ENCODE assay signal across 21 mouse cellular contexts in genomic region chr15:22232629-22233028, GRCm38 (mm10).
DNase-seq lines count a peak whose midpoint lies in the region; ATAC-seq and TF ChIP-seq lines count a peak whose summit lies in the region.
"Had no signal": no experiment of that assay in that cellular context is flagged by ENCODE, and none has a peak within 500 bp of the region (broad histone marks: within the 10 kb centered on the region; RNA-seq: fewer than 3 reads in every experiment).

No protein-coding gene starts in this region.

- no peak overlapping the region for H3K4me3 ChIP-seq in forebrain, embryonic 13.5 days
- H3K4me3 ChIP-seq in forebrain, embryonic 14.5 days (ENCODE audit: low read depth, low read length) = no peak overlapping the region
- H3K4me3 ChIP-seq in hindbrain, postnatal 0 days (ENCODE audit: low read length) = no peak overlapping the region
- no peak overlapping the region for H3K4me3 ChIP-seq in hindbrain, embryonic 12.5 days
- H3K4me3 ChIP-seq: embryonic facial prominence, embryonic 15.5 days; erythroblast, embryonic 14.5 days; gastrocnemius, adult 2 months; heart, embryonic 12.5 days; hindbrain, embryonic 10.5 days; hindbrain, embryonic 15.5 days had no signal

- no peaks in the 10 kb centered on the region for H3K27me3 ChIP-seq in forebrain, embryonic 13.5 days
- no peaks in the 10 kb centered on the region for H3K27me3 ChIP-seq in forebrain, embryonic 14.5 days (replicated peaks; ENCODE audit: control insufficient read depth, insufficient read depth, low read length)
- no peaks in the 10 kb centered on the region for H3K27me3 ChIP-seq in hindbrain, postnatal 0 days (ENCODE audit: insufficient read depth, low read length)
- H3K27me3 ChIP-seq in hindbrain, embryonic 12.5 days = no peaks in the 10 kb centered on the region
- H3K27me3 ChIP-seq: embryonic facial prominence, embryonic 15.5 days; heart, embryonic 12.5 days; hindbrain, embryonic 15.5 days; Patski had no signal

- no peaks in the 10 kb centered on the region for H3K36me3 ChIP-seq in forebrain, embryonic 13.5 days (ENCODE audit: poor library complexity, severe bottlenecking)
- no peaks in the 10 kb centered on the region for H3K36me3 ChIP-seq in forebrain, embryonic 14.5 days (ENCODE audit: control insufficient read depth, insufficient read depth, low read length)
- no peaks in the 10 kb centered on the region for H3K36me3 ChIP-seq in hindbrain, postnatal 0 days (ENCODE audit: insufficient read depth, low read length)
- no peaks in the 10 kb centered on the region for H3K36me3 ChIP-seq in hindbrain, embryonic 12.5 days
- H3K36me3 ChIP-seq: embryonic facial prominence, embryonic 15.5 days; heart, embryonic 12.5 days; hindbrain, embryonic 10.5 days; hindbrain, embryonic 15.5 days had no signal

- no peak for TF ChIP-seq POLR2A in brain, embryonic 14.5 days (IDR thresholded peaks at IDR 0.05; ENCODE audit: borderline replicate concordance, extremely low read depth, insufficient read depth, insufficient read length, poor library complexity, severe bottlenecking)

- TF ChIP-seq CTCF in hindbrain, postnatal 0 days (IDR thresholded peaks at IDR 0.05; ENCODE audit: low read depth) = no peak
- no peak for TF ChIP-seq CTCF in brain, embryonic 14.5 days (IDR thresholded peaks at IDR 0.05; ENCODE audit: borderline replicate concordance, extremely low read depth, insufficient read depth, insufficient read length)

- ATAC-seq in forebrain, embryonic 13.5 days = peak; percentile 36; the same call in 1 of the 2 replicates
- no peak; the same call in 1 of the 2 replicates for ATAC-seq in forebrain, embryonic 14.5 days
- peak; percentile 78 for ATAC-seq in hindbrain, postnatal 0 days
- ATAC-seq in hindbrain, embryonic 12.5 days (ENCODE audit: low FRiP score) = no peak
- ATAC-seq: activated CD4-positive, CD25-positive, alpha-beta regulatory T cell, adult 4 months; inflammation-experienced regulatory T-cells, adult 6 months; Patski had no signal

- H3K4me1 ChIP-seq in forebrain, embryonic 13.5 days = no peaks in the 10 kb centered on the region
- no peaks in the 10 kb centered on the region for H3K4me1 ChIP-seq in forebrain, embryonic 14.5 days (ENCODE audit: control insufficient read depth, insufficient read depth, low read length)
- H3K4me1 ChIP-seq in hindbrain, postnatal 0 days (ENCODE audit: insufficient read depth, low read length) = no peaks in the 10 kb centered on the region
- no peaks in the 10 kb centered on the region for H3K4me1 ChIP-seq in hindbrain, embryonic 12.5 days
- H3K4me1 ChIP-seq: embryonic facial prominence, embryonic 15.5 days; heart, embryonic 12.5 days; hindbrain, embryonic 10.5 days; hindbrain, embryonic 15.5 days had no signal

- 62% methylated on average over 4 of the region's 4 CpGs for WGBS in forebrain, embryonic 13.5 days
- 46% methylated on average over 4 of the region's 4 CpGs for WGBS in forebrain, embryonic 14.5 days
- 55% methylated on average over 4 of the region's 4 CpGs for WGBS in hindbrain, postnatal 0 days
- WGBS in hindbrain, embryonic 12.5 days = 73% methylated on average over 4 of the region's 4 CpGs

- no peaks in the 10 kb centered on the region for H3K9me3 ChIP-seq in forebrain, embryonic 13.5 days (replicated peaks)
- H3K9me3 ChIP-seq in forebrain, embryonic 14.5 days (replicated peaks; ENCODE audit: control insufficient read depth, low read length) = no peaks in the 10 kb centered on the region
- H3K9me3 ChIP-seq in hindbrain, postnatal 0 days (ENCODE audit: low read length) = no peaks in the 10 kb centered on the region
- H3K9me3 ChIP-seq in hindbrain, embryonic 12.5 days (replicated peaks) = no peaks in the 10 kb centered on the region
- H3K9me3 ChIP-seq: embryonic facial prominence, embryonic 15.5 days; heart, embryonic 12.5 days; hindbrain, embryonic 10.5 days; hindbrain, embryonic 15.5 days had no signal

- no peak overlapping the region for H3K9ac ChIP-seq in forebrain, embryonic 13.5 days
- H3K9ac ChIP-seq in forebrain, embryonic 14.5 days (ENCODE audit: low read length) = no peak overlapping the region
- H3K9ac ChIP-seq in hindbrain, postnatal 0 days (replicated peaks; ENCODE audit: low read length) = no peak overlapping the region
- no peak overlapping the region for H3K9ac ChIP-seq in hindbrain, embryonic 12.5 days
- H3K9ac ChIP-seq: embryonic facial prominence, embryonic 15.5 days; heart, embryonic 12.5 days; hindbrain, embryonic 15.5 days had no signal

- H3K27ac ChIP-seq in forebrain, embryonic 13.5 days = no peak overlapping the region
- H3K27ac ChIP-seq in forebrain, embryonic 14.5 days (ENCODE audit: low read depth, low read length) = no peak overlapping the region
- no peak overlapping the region for H3K27ac ChIP-seq in hindbrain, postnatal 0 days
- H3K27ac ChIP-seq in hindbrain, embryonic 12.5 days = no peak overlapping the region
- H3K27ac ChIP-seq: embryonic facial prominence, embryonic 15.5 days; gastrocnemius, adult 2 months; hindbrain, embryonic 10.5 days; hindbrain, embryonic 15.5 days had no signal

- no peak overlapping the region for H3K4me2 ChIP-seq in forebrain, embryonic 13.5 days
- H3K4me2 ChIP-seq in forebrain, embryonic 14.5 days (ENCODE audit: low read length) = no peak overlapping the region
- no peak overlapping the region for H3K4me2 ChIP-seq in hindbrain, postnatal 0 days (ENCODE audit: low read depth, low read length)
- no peak overlapping the region for H3K4me2 ChIP-seq in hindbrain, embryonic 12.5 days (replicated peaks)
- H3K4me2 ChIP-seq: embryonic facial prominence, embryonic 15.5 days; heart, embryonic 12.5 days; hindbrain, embryonic 15.5 days had no signal

- DNase-seq in forebrain, embryonic 14.5 days (ENCODE audit: low spot score) = no peak
- peak; percentile 30 for DNase-seq in hindbrain, postnatal 0 days (ENCODE audit: low spot score)
- DNase-seq in brain, embryonic 14.5 days (ENCODE audit: low read depth) = peak; percentile 30
- no peak for DNase-seq in right cerebral cortex, postnatal 14 days
- DNase-seq in right cerebral cortex, postnatal 25 days = no peak
- DNase-seq: adrenal gland, postnatal 14 days; cerebellum, adult 2 months; cerebellum, postnatal 14 days; embryo, embryonic 11 days; gastrocnemius, adult 2 months; gastrocnemius, postnatal 25 days had no signal

Comparison
In these comparisons a context has a peak if more than half of its experiments do, and no peak if none do; other contexts are left out.
1. ATAC-seq: peak in forebrain, embryonic 13.5 days (single experiment) and hindbrain, postnatal 0 days (single experiment); none in forebrain, embryonic 14.5 days (single experiment) and hindbrain, embryonic 12.5 days (single experiment).
2. DNase-seq: peak in hindbrain, postnatal 0 days (single experiment) and brain, embryonic 14.5 days (single experiment); none in forebrain, embryonic 14.5 days (single experiment), right cerebral cortex, postnatal 14 days (single experiment) and right cerebral cortex, postnatal 25 days (single experiment).